Mouse (Mus musculus) spleen, adult 18-20 months (tissue): ENCODE results near the gene Kdm2b.

Experiments used
- DNase-seq, 2 experiments: peaks; one replicate each; pipeline ENCODE4 v3.0.0; 2022; ENCODE audit warnings: mixed read lengths in 2 of 2

Kdm2b gene

GRCm38 (mm10) chr5:122972116-122972515 lies 17.5 kb downstream of the Kdm2b start:
- DNase-seq, result no peak

DNA sequence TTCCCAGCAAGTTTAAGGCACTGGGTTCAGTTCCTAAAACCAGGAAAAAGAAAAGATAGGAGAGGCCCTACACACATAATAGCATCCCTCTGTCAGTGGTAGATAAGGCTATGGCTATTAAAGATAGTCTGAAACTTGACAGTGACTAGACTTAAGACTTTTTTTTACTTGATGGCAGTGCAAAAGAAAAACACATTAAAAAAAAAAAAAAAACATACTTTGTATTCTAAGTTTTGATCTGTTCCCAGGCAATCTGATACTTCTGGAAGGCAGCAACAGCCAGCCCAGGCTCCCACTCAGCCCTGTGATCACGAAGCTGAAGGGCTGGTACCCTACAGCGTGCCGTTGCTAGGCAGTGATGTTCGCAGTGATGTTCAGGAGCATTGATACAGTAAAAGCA lies 18.2 kb downstream of the Kdm2b start:
- DNase-seq, result no peak

DNA sequence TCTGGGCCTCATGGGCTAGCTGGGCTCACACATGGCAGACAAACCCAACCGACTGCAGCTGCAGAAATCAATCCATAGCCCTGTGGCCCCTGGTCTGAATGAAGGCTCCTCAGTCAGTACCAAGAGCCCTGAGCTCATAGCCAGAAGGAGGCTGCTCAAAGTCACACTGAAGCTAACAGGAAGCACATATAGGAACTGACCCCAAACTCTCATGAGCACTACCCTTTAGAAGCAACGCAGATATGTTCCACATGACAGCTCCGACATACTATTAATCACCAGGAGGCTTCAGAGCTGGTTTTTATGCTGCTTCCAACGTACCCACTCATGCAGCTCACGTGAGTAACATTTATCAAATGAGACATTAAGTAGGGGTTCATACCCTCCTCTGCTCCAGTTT lies 19.6 kb downstream of the Kdm2b start:
- DNase-seq, result no peak

DNA sequence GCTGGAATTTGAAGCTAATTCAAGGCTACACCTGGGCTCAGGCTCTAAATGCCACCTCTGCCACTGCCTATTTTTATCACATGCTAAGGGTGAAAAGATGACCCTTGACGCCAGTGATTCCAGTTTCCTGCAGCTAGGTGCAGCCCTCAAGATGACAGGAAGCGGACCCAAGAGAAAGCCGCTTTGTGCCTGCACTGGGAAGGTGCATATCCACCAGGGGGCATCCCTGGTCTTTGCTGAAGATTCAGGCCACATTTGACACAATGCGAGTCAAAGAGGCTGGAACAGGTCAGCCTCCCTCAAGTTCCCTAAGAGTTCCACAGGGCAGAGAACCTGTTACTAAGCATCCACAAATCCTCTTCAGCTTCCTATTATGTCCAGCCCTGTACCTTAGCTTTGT lies 21.3 kb downstream of the Kdm2b start:
- DNase-seq, result peak; percentile 66 to 87

DNA sequence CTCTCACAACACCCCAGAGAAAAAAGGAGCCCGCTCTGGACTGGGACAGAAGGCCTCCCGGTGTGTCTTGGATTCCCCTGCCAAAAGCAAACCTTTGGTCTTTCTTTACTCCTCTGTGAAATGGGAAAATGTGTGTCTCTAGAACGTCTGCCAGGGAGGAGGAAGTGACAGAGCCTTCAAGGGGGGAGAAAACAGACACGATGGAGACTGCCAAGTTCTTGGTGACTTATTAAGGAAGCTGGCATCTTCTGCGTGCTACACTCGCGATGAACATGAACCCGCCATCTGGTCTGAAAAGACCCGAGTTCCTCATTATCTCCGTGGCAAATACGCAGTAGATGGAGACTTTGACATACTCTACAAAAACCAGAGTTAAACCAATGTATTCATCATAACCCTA lies 24.2 kb downstream of the Kdm2b start:
- no peak for DNase-seq

- DNase-seq, result no peak
Measured at GRCm38 (mm10) chr5:122964853-122965252, 24.8 kb downstream of the Kdm2b start.

DNA sequence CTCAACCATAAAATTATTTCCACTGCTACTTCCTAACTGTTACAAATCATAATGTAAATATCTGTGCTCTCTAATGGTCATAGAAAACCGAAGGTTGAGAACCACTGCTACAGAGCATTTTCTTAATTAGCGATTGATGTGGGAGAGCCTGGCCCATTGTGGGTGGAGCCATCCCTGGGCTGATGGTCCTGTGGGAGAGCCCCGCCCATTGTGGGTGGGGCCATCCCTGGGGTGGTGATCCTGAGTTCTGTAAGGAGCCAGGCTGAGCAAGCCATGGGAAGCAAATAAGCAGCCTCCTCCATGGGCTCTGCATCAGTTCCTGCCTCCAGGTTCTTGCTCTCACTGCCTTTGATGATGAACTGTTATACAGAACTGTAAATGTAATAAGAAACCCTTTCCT lies 27.7 kb downstream of the Kdm2b start:
- DNase-seq, result no peak

DNA sequence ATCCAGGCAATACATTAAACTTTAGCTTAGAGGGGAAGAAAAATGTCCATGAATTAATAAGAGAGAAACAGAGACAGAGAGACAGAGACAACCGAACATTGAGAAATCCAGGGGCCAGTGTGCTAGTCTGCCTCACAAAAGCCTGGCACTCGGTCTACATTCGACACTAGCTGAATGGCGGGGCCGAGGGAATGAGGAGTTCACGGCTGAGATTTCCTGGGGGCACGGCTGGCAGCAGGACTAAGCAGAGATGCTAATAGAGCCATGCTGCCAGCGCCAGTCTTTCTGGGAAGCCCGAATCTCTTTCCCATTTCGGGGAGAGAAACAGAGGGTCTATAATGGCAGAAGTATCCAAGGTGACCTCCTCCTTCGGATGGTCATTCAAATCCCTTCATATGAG lies 30.2 kb downstream of the Kdm2b start:
- no peak for DNase-seq

DNA sequence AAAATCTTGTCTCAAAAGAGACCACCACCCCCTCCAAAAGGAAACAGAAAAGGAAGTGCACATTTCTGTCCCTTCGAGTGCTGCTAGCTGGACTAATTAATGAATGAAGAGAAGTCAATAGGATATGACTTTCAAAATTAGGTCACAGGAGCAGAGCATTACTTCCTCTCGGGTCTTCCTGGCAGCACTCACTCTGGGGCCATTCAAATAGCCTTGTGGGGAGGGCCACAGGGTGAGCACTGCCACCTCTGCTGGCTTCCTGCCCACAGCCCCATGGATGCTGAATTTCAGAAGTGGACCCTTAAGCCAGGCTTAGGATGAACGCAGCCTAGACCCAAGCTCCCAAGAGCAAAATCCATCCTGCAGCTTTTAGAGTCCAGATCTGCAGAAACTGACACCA lies 33.6 kb downstream of the Kdm2b start:
- no peak for DNase-seq

DNA sequence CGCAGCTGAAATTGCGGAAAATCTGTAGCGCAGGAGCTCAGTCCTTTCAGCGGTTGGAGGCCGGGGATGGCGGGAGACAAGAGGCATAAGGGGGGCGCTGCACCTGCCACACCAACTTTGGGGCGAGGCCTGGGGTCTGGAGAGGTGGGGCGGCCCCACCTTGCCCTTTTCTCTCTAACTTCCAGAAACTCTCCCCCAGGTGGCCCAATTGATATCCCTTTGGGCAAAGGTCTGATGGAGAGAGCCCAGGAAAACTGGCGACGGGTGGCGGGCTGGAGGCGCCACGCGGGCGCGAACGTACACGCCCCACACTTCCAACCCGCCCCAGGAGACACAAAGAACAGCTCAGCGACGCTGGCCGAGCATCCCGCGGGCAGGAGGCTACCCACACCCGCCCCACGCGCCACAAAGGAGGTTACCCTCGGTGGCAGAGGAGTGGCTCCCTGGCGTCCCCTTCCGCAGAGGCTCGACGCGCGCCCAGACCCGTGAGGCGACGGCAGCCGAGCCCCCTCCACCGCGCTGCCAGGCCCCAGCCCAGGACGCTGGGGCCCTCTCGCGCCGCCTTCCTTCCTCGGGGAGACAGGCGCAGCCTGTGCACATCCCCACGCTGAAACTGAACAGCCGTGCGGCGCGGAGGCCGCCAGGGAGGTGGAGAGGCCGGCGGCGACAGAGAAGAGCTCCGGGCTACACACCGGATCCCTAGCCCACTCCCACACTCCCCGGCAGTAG lies 37.5 kb downstream of the Kdm2b start:
- DNase-seq, result peak; percentile 11 to 27

GRCm38 (mm10) chr5:122951056-122951912 lies 38.3 kb downstream of the Kdm2b start:
- DNase-seq, result peak; percentile 56 to 60

- no peak for DNase-seq
Measured at GRCm38 (mm10) chr5:122950329-122950953, 39.2 kb downstream of the Kdm2b start.

GRCm38 (mm10) chr5:122949101-122949500 lies 40.5 kb downstream of the Kdm2b start:
- DNase-seq, result peak; percentile 37 to 50

DNA sequence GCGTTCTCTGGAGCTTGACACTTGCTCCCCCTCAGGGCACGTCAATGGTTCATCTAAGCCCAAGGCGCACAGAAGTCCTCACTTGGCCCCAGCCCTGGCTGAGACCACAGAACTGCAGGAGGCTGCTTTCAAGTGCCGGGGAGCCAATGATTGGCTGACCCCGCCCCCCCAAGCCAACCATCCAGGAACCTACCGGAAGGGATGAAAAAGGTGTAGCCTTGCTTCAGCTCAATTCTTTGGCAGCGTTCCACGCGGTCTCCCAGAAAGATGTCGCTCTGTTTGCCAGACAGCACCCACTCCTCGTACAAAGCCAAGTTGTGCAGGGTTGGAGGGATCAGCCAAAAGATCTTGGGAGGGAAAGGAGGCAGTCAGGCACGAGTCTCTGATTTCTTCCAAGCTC lies 42.1 kb downstream of the Kdm2b start:
- DNase-seq, result no peak

DNA sequence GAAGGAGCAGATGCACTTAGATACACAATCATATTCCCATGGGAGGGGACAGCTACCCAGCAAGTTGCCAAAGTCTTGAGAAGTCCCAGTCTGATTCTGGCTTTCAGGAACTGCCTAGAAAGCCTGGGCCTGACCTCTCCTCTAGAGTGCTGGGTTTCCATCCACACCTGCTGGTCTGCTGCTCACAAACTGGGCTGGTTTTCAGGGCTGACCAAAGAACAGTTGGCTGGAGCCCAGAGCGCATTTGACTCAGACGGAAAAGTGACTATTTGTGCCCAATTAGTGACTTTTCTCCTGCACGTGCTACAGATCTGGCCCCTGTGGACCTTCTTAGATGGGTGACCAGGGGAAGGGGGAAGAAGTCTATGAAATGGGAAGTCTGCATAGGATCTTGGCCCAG lies 50.9 kb downstream of the Kdm2b start:
- no peak for DNase-seq

- DNase-seq, result no peak
Measured at GRCm38 (mm10) chr5:122937958-122938540, 51.6 kb downstream of the Kdm2b start.

DNA sequence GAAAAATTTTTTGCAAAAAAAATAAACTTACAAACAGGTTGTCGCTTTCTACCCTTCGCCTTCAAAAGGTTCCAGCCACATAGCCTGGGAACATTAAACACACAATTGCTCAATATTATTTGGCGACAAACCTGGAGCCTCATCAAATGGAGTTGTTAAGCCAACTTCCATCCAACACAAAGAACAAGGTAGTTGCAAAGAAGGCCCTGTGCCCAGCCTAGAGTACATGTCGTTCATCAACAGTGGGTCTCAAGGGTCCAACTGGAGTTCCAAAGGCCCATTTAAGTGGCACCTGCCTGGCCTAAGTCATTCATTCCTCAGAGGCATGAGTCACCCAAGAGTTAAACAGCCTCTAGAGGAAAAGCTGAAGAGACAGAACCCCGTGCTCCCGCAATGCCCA lies 52.6 kb downstream of the Kdm2b start:
- DNase-seq, result no peak

- no peak for DNase-seq
Measured at GRCm38 (mm10) chr5:122935810-122936209, 53.8 kb downstream of the Kdm2b start.

GRCm38 (mm10) chr5:122930991-122931390 lies 58.6 kb downstream of the Kdm2b start:
- DNase-seq, result no peak

GRCm38 (mm10) chr5:122928293-122928692 lies 61.3 kb downstream of the Kdm2b start:
- no peak for DNase-seq

GRCm38 (mm10) chr5:122927703-122928102 lies 61.9 kb downstream of the Kdm2b start:
- no peak for DNase-seq

- DNase-seq, result no peak
Measured at GRCm38 (mm10) chr5:122927092-122927491, 62.5 kb downstream of the Kdm2b start.

GRCm38 (mm10) chr5:122926341-122926740 lies 63.3 kb downstream of the Kdm2b start:
- no peak for DNase-seq
